Mouse (Mus musculus) limb, embryonic 13.5 days (tissue): ENCODE data around the gene F2rl2. TPM values are rescaled to one million over a fixed set of nuclear protein-coding genes. Genes with fewer than 3 reads are reported as not detected.

Source experiments
- ATAC-seq: fragments of 200-750 bp; cut with Nextera tagmentation; 2 replicates; pipeline ENCODE4 v1.8.0; 2017; ENCODE audit warnings: low read depth, moderate number of reproducible peaks, moderate TSS enrichment; ENCODE audit not compliant: low FRiP score
- H3K27ac ChIP-seq: fragments of 300-500 bp; sonication (generic); 2 replicates; pipeline ENCODE4 v1.5.1; 2015; ENCODE audit warnings: inconsistent platforms, mild to moderate bottlenecking, moderate library complexity
- H3K27me3 ChIP-seq: fragments of 300-500 bp; sonication (generic); 2 replicates; pipeline ENCODE4 v1.6.1; 2015; ENCODE audit warnings: mild to moderate bottlenecking, inconsistent platforms
- H3K36me3 ChIP-seq: fragments of 300-500 bp; sonication (generic); 2 replicates; pipeline ENCODE4 v1.6.1; 2015; ENCODE audit warnings: inconsistent platforms, mild to moderate bottlenecking, moderate library complexity
- H3K4me1 ChIP-seq: fragments of 300-500 bp; sonication (generic); 2 replicates; pipeline ENCODE4 v1.6.1; 2015; ENCODE audit warnings: inconsistent platforms
- H3K4me2 ChIP-seq: fragments of 300-500 bp; sonication (generic); replicated peaks from 2 replicates; pipeline ENCODE4 v1.6.1; 2015; ENCODE audit warnings: inconsistent platforms, mild to moderate bottlenecking, moderate library complexity
- H3K4me3 ChIP-seq: fragments of 300-500 bp; sonication (generic); 2 replicates; pipeline ENCODE4 v1.5.1; 2015; ENCODE audit warnings: moderate library complexity, mild to moderate bottlenecking, inconsistent platforms
- H3K9ac ChIP-seq: fragments of 300-500 bp; sonication (generic); 2 replicates; pipeline ENCODE4 v1.6.1; 2015; ENCODE audit warnings: mild to moderate bottlenecking, inconsistent platforms
- H3K9me3 ChIP-seq: fragments of 300-500 bp; sonication (generic); 2 replicates; pipeline ENCODE4 v1.6.1; 2016; ENCODE audit warnings: inconsistent platforms
- WGBS: fragments of 180-500 bp; shearing (Covaris S2); methylation state at CpG from one replicate; pipeline ENCODE4 v1.1.7; 2015; 5-methylcytosine and 5-hydroxymethylcytosine counted together
- polyA plus RNA-seq: library from polyadenylated mRNA; unstranded; fragments of >200 nt; fragmentation: Nextera tagmentation; extraction: Ambion mirVana; gene quantifications from 2 replicates; pipeline ENCODE4 v1.2.1, GENCODE M21; 2015

F2rl2 gene
- polyA plus RNA-seq, 1 experiment from 2014 or later = 0.38 TPM

GRCm38 (mm10) chr13:95712054-95712453 is 15.4 kb downstream of the F2rl2 start:
- Histone ChIP-seq H3K27ac (no peak overlapping the region), H3K4me1 (no peaks in the 10 kb centered on the region), H3K4me2 (no peak overlapping the region), H3K27me3 (no peaks in the 10 kb centered on the region), H3K9me3 (no peaks in the 10 kb centered on the region), H3K4me3 (no peak overlapping the region), H3K9ac (no peak overlapping the region), H3K36me3 (peaks cover 5% of the 10 kb centered on the region; the same call in 1 of the 2 replicates)
- no peak for ATAC-seq

GRCm38 (mm10) chr13:95712570-95713268 is 16.1 kb downstream of the F2rl2 start:
- H3K9ac ChIP-seq = no peak overlapping the region
- H3K4me2 ChIP-seq = no peak overlapping the region
- H3K27me3 ChIP-seq = no peaks in the 10 kb centered on the region
- no peak overlapping the region for H3K27ac ChIP-seq
- H3K4me3 ChIP-seq = no peak overlapping the region
- no peak for ATAC-seq
- no peaks in the 10 kb centered on the region for H3K9me3 ChIP-seq
- WGBS = 81% methylated on average over 9 of the region's 9 CpGs
- no peaks in the 10 kb centered on the region; the same call in 1 of the 2 replicates for H3K36me3 ChIP-seq
- H3K4me1 ChIP-seq = no peaks in the 10 kb centered on the region

GRCm38 (mm10) chr13:95714271-95714975 is 17.8 kb downstream of the F2rl2 start:
- Histone ChIP-seq H3K4me3 (no peak overlapping the region), H3K27me3 (no peaks in the 10 kb centered on the region), H3K9me3 (no peaks in the 10 kb centered on the region), H3K4me1 (0 out of 2 replicates have a peak, but pooled peaks cover under 1% of the 10 kb centered on the region), H3K9ac (no peak overlapping the region), H3K27ac (no peak overlapping the region), H3K36me3 (no peaks in the 10 kb centered on the region; the same call in none of the 2 replicates), H3K4me2 (no peak overlapping the region)
- WGBS = 57% methylated on average over 3 of the region's 3 CpGs
- ATAC-seq = no peak

GRCm38 (mm10) chr13:95715356-95715755 is 18.7 kb downstream of the F2rl2 start:
- no peak overlapping the region for H3K9ac ChIP-seq
- no peak overlapping the region for H3K4me3 ChIP-seq
- no peak for ATAC-seq
- H3K27me3 ChIP-seq = no peaks in the 10 kb centered on the region
- WGBS = 69% methylated on average over 4 of the region's 4 CpGs
- H3K27ac ChIP-seq = no peak overlapping the region
- H3K4me1 ChIP-seq = 0 out of 2 replicates have a peak, but pooled peaks cover 4% of the 10 kb centered on the region
- H3K9me3 ChIP-seq = no peaks in the 10 kb centered on the region
- no peaks in the 10 kb centered on the region; the same call in none of the 2 replicates for H3K36me3 ChIP-seq
- no peak overlapping the region for H3K4me2 ChIP-seq

- Histone ChIP-seq H3K4me3 (peak overlapping the region; percentile 25), H3K4me2 (peak overlapping the region; percentile 53), H3K9me3 (no peaks in the 10 kb centered on the region), H3K27ac (no peak overlapping the region), H3K4me1 (0 out of 2 replicates have a peak, but pooled peaks cover 4% of the 10 kb centered on the region), H3K36me3 (peaks cover 5% of the 10 kb centered on the region; the same call in 1 of the 2 replicates), H3K27me3 (no peaks in the 10 kb centered on the region), H3K9ac (0 out of 2 replicates have a peak overlapping the region, but pooled peaks have one; percentile 20)
- WGBS = 57% methylated on average over 14 of the region's 14 CpGs
- ATAC-seq = peak; percentile 61; the same call in 1 of the 2 replicates
These were observed 22.9 kb downstream of the F2rl2 start for GRCm38 (mm10) chr13:95719320-95720232.

GRCm38 (mm10) chr13:95730491-95730890 is 33.8 kb downstream of the F2rl2 start:
- Histone ChIP-seq H3K4me3 (no peak overlapping the region), H3K4me1 (no peaks in the 10 kb centered on the region), H3K9ac (no peak overlapping the region), H3K27me3 (no peaks in the 10 kb centered on the region), H3K4me2 (no peak overlapping the region), H3K27ac (no peak overlapping the region), H3K36me3 (peaks cover 20% of the 10 kb centered on the region; the same call in 1 of the 2 replicates), H3K9me3 (no peaks in the 10 kb centered on the region)
- ATAC-seq = no peak
- WGBS = 92% methylated on average over 4 of the region's 4 CpGs

GRCm38 (mm10) chr13:95739651-95740050 is 43.0 kb downstream of the F2rl2 start:
- no peaks in the 10 kb centered on the region for H3K36me3 ChIP-seq
- 62% methylated on average over 5 of the region's 5 CpGs for WGBS
- H3K9me3 ChIP-seq = no peaks in the 10 kb centered on the region
- no peak overlapping the region for H3K4me3 ChIP-seq
- H3K27ac ChIP-seq = no peak overlapping the region
- H3K9ac ChIP-seq = no peak overlapping the region
- no peaks in the 10 kb centered on the region for H3K27me3 ChIP-seq
- H3K4me1 ChIP-seq = peaks cover 36% of the 10 kb centered on the region
- no peak overlapping the region for H3K4me2 ChIP-seq
- no peak for ATAC-seq

- H3K27me3 ChIP-seq = no peaks in the 10 kb centered on the region
- no peak overlapping the region for H3K9ac ChIP-seq
- ATAC-seq = no peak
- 82% methylated on average over 11 of the region's 11 CpGs for WGBS
- H3K4me3 ChIP-seq = no peak overlapping the region
- peaks cover 45% of the 10 kb centered on the region for H3K4me1 ChIP-seq
- H3K9me3 ChIP-seq = no peaks in the 10 kb centered on the region
- H3K36me3 ChIP-seq = no peaks in the 10 kb centered on the region
- 0 out of 2 replicates have a peak overlapping the region, but pooled peaks have one; percentile 33 for H3K27ac ChIP-seq
- H3K4me2 ChIP-seq = no peak overlapping the region
These were observed 45.4 kb downstream of the F2rl2 start for GRCm38 (mm10) chr13:95741813-95742689.

- no peak for ATAC-seq
- H3K36me3 ChIP-seq = no peaks in the 10 kb centered on the region
- no peak overlapping the region for H3K9ac ChIP-seq
- no peak overlapping the region for H3K4me2 ChIP-seq
- H3K4me1 ChIP-seq = peaks cover 50% of the 10 kb centered on the region
- H3K27me3 ChIP-seq = no peaks in the 10 kb centered on the region
- H3K27ac ChIP-seq = peak overlapping the region; percentile 33; the same call in 1 of the 2 replicates
- 66% methylated on average over 9 of the region's 9 CpGs for WGBS
- H3K9me3 ChIP-seq = no peaks in the 10 kb centered on the region
- H3K4me3 ChIP-seq = no peak overlapping the region
These were observed 46.3 kb downstream of the F2rl2 start for GRCm38 (mm10) chr13:95742881-95743466.

GRCm38 (mm10) chr13:95745451-95745850 is 48.8 kb downstream of the F2rl2 start:
- Histone ChIP-seq H3K27ac (no peak overlapping the region), H3K27me3 (no peaks in the 10 kb centered on the region), H3K9ac (no peak overlapping the region), H3K36me3 (no peaks in the 10 kb centered on the region), H3K4me3 (no peak overlapping the region), H3K9me3 (no peaks in the 10 kb centered on the region), H3K4me2 (no peak overlapping the region), H3K4me1 (peaks cover 43% of the 10 kb centered on the region)
- no peak for ATAC-seq
- WGBS = 65% methylated on average over 4 of the region's 4 CpGs

GRCm38 (mm10) chr13:95746509-95746908 is 49.9 kb downstream of the F2rl2 start:
- H3K4me3 ChIP-seq = no peak overlapping the region
- peak; percentile 50; the same call in 1 of the 2 replicates for ATAC-seq
- peaks cover 32% of the 10 kb centered on the region for H3K4me1 ChIP-seq
- H3K9ac ChIP-seq = no peak overlapping the region
- H3K9me3 ChIP-seq = no peaks in the 10 kb centered on the region
- 12% methylated on average over 6 of the region's 6 CpGs for WGBS
- no peak overlapping the region for H3K27ac ChIP-seq
- no peak overlapping the region for H3K4me2 ChIP-seq
- H3K27me3 ChIP-seq = no peaks in the 10 kb centered on the region
- no peaks in the 10 kb centered on the region for H3K36me3 ChIP-seq
